Mouse (Mus musculus): ENCODE measurements around the gene Map3k7cl.

The Map3k7cl gene

DNA sequence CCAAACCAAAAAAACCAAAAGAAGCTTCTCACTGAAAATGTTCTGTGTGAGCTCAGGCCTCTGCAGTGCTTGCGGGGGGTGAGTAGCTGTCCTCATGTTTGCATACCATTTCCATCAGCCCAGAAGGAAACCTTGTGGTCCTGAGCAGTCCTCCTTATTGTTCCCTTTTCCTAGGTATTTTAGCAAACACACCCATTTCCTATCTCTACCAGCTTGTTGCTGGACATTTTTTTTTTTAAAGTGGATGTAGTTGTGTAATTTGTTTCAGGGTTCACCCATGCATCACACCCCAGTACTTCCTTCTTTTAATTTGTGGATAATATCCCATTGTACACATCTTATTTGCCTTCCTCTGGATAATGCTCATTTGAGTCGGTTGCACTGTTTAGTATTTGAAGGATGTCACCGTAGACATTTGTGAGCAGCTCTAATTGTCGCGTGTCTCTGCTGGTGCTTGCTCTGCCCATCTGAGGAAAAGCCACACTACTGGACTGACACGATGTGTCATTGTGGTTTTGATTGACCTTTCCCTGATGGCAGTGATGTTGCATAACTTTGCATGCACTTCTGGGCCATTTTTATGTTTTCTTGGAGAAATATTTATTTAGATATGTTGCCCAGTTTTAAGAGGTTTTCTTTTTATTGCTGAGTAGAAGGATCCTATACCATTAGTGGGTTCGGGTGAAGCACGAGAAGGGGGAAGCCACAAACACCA is 32.6 kb downstream of the Map3k7cl start:
- intact Hi-C loops (cut with DNase I) = no loop called here

DNA sequence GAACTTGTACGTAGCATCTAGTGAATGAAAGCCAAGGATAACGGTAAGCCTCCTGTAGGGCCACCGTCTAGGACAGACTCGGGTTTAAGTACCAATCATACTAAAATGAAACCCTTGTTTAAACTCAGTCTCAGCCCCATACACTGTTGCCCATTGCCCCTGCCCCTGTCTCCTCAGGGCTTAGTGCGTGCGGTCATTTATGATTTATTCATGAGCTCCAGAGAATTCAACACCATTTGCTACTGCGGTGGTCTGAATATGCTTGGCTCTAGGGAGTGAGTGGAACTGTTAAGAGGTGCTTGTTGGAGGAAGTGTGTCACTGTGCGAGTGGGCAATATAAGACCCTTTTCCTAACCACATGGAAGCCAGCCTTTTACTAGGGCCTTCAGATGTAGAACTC is 34.7 kb downstream of the Map3k7cl start:
- intact Hi-C loops (cut with DNase I) = no loop called here

DNA sequence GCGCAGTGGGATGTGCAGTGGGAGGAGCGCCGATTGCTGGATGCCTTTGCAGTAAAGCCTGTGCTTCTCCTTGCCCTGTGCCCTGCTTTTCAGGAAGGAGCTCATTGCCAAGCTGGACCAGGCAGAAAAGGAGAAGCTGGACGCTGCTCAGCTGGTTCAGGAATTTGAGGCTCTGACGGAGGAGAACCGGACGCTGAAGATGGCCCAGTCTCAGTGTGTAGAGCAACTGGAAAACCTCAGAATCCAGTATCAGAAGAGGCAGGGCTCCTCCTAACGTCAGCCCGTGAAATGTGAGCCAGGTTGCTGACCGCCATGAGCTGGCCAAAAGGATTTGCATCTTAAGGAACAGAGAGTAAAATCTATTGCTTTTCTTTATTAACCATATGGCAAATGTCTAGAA is 41.0 kb downstream of the Map3k7cl start:
- intact Hi-C loops (cut with DNase I) = no loop called here

DNA sequence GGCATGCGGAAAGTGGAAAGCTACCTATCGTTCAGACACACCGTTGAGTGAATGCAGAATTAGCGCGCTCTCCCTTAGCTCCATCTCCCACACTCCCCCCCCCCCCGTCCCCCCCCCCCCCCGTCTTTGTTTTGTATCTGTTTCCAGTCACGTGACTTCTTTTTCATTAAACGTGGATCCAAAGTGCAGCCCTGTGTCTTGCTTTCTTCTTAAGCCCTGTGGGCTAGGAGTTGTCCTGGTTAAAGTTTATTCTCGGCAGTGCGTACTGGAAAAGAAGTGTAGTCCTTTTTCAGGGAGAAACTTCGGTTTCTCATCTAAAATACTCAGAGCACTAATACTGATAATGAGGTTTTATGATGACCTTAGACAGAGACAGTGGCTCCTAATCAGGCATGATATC is 42.0 kb downstream of the Map3k7cl start:
- intact Hi-C loops (cut with DNase I) = loop anchor here (5.0 kb wide), 1 partner anchor 152 kb away; no protein-coding TSS in a partner anchor

DNA sequence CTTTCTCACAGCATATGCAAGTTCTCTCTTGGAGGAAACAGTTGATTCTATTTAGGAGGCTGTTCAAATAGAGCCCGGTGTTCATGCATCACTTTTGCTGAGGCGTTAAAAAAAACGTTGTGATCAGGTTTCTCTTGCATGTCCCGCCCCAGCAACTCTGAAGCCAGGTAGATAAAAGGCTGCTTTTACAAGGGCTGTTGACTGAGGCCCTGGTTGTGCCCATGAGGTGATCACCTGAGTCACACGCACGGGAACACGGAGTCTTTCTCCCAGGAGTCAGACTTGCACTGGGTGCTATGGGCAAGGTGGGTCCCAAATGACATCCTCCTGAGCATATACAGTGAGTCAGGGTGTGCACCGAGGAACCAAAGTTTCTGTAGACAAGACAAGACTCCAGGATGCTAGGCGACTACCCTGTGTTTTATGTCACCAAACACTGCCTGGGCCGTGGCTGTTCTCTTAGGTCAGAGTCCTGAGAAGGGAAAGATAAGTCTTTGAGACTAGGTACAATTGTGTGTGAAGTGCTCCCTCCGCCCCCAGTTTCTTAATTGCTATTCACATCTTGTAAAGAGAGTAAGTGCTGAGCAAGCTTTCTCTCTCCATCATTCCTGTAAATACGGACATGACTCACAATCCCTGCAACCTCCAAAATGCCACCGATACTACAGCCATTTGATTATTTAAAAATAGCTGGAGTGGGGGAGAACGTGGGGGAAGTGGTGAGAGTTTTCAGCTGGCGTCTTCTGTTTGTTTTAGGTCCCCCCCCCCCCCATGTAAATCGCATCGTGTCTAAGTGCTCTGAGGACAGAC is 49.8 kb downstream of the Map3k7cl start:
- intact Hi-C loops (cut with DNase I) = no loop called here

DNA sequence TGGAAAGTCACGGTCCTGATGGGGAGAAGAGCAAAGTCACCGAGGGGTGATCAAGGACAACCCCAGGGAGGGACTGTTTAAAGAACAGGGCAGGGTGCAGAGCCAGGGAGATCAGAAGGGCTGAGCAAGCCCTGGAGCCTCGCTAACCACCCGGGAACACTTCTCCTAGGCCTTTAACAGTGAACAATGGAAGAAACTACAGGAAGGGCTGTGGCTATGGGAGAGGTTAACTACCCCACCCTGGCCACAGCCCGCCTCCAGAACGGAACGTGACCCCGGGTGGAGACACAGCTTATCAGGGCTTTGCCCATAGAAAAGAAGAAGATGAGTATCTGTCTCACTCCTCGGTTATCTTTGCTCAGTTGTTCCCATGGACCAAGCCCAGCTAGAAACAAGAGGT is 50.9 kb downstream of the Map3k7cl start:
- intact Hi-C loops (cut with DNase I) = no loop called here

DNA sequence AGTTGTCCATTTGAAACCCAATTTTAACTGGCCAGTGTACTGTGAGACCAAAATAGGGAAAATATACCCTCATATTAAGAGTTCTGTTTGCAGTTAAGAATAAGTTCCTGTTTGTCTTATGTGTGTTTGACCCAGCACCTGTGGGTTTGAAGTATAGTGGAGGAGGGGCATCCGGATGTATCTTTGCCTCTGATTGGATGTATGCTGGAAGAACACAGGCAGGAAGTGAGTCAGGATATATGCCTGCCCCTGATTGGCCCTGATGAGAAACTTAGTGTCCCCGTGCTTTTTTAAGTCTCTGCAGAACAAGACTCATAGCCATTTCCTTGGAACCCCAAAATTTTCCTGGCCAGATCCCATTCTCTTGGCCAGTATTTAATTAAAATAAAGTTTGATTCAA is 51.8 kb downstream of the Map3k7cl start:
- intact Hi-C loops (cut with DNase I) = no loop called here

DNA sequence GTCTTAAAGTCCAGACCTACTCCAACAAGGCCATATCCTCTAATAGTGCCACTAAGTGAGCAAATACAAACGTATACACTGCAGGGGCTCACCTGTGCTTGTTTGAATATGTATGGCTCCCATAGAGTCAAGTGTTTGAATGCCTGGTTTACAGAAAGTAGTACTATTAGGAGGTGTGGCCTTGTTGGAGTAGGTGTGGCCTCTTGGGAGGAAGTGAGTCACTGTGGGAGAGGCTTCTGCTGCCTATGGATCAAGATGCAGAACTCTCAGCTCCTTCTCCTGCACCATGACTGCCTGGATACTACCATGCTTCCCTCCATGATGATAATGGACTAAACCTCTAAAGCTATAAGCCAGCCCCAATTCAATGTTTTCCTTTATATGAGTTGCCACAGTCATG is 54.3 kb downstream of the Map3k7cl start:
- intact Hi-C loops (cut with DNase I) = no loop called here

DNA sequence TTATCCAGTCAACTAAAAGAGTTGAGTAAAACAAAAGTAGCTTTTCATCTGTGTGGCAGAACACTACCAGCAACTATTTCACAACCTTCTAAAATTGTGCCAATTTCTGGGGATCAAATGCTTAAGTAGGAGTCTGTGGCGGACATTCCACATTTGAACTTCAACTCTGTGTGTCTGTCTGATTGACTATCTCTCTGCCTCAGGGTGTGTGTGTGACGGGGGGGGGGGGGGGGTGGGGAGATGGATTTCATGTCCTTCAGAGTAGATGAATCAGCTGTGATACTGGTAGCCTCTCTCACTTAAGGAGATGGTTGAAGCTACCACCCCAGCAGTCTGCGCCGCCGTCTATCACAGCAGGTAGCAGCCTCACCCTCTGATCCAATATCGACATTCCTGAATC is 54.8 kb downstream of the Map3k7cl start:
- intact Hi-C loops (cut with DNase I) = no loop called here

DNA sequence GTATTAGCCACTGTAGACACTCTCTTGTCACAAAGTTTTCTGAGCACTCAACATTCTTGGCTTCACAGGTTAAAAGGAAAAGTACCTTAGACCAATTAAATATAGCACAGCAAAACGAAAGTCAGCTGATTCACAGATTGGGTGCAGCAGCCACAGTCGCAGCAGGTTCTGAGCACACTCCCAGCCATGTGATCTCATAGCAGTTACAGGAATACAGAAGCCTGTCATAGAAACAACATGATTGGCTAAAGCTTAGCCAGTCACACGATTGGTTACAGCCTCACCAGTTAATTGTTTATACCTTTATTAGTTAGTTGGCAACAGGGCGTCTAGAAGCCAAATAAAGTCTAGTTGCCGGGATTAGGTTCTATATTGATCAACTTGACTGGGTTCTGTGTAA is 57.0 kb downstream of the Map3k7cl start:
- intact Hi-C loops (cut with DNase I) = no loop called here

DNA sequence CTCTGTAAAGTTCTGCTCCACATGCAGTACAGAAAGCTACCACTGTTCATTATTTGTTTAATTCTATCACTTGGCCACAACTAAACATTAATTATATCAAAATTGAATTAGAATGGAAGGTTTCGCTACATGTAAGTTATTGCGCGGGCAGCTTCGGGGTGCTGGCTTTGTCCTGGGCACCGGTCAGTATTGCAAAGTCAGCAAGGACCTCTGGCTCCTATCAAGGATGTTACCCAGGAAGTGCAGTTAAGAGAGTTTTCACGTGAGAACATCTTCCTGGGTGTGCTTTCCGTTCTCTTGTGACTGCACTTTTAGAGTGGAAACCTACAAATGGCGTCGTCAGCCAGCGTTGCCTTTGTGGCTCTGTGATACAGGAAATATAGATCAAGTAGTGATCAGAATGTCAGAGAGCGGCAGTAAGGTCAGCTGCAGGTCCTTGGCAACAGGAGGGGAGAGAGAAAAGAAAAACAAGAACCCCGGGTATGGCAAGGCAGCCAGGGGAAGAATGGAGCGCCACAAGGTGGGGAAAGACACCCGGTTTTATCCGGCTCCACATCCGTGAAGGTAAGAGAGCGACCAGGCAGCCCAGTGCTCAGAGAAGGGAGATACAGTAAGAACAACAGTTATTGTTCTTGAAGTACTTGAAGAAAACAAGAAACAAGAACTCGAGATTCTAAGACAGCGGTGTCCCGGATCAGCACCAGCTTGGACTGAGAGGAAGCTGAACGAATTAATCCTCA is 57.6 kb downstream of the Map3k7cl start:
- intact Hi-C loops (cut with DNase I) = no loop called here

DNA sequence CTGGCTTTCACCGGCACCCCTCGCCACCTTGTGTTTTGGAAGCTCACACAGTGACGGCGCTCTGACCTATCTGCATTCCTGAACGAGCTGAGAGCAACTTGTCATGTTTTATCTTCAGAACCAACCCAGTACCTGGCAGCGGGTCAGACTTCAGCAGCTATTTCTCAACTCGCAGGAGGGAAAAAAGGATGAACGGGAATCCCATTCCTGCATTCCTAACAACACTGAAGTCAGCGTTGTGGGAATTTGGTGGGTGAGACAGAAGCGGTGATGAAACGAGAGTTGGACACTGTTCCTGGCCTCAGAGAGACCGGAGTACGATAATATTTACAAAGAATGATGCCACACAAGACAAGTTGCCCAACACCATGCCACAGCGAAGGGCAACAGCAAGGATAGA is 58.3 kb downstream of the Map3k7cl start:
- intact Hi-C loops (cut with DNase I) = no loop called here

DNA sequence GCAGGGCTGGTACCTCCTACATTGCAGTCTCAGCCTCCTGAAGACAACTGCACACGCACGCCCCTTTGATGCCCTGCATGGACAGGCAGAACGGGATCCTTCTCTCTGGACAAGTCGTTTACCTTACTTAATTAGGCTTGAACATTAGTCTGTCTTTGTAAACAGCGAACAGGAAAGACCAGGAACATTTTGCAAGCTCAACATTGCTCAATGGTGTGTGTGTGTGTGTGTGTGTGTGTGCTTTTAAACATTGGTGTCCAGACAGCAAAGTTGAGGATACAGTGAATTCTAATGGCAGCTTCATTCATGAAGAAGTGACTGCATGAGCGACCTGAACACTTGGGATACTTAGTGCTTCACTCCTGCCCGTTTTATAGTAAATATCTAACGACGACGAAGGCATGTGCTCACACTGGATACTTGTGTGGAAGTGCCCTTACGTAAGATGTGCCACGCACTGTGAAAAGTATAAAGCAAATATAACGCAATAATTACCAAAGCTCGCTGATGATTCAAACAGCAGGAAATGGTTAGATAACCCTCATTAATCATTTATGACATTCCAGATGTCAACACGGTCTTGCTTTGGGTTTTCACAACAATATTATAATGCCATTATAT is 59.2 kb downstream of the Map3k7cl start:
- intact Hi-C loops (cut with DNase I) = no loop called here

DNA sequence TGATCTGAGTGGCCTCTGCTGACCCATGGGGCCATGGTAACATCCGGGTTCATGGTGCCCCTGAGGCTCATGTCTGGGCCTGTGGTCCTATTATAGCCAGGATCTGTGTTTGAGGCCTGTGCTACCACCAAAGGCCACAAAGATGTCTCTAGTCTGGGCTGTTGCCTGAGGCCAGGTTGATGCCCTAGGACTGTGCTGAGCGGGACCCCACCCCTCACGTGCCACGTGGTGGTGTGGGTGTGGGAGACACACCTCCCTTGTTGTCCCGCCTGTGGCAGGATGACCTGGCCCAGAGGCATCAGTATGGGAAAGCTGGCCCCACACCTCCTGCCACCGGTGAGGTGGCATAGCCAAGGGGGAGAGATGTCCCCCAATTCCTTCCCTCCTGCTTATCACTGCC is 64.2 kb downstream of the Map3k7cl start:
- intact Hi-C loops (cut with DNase I) = no loop called here

DNA sequence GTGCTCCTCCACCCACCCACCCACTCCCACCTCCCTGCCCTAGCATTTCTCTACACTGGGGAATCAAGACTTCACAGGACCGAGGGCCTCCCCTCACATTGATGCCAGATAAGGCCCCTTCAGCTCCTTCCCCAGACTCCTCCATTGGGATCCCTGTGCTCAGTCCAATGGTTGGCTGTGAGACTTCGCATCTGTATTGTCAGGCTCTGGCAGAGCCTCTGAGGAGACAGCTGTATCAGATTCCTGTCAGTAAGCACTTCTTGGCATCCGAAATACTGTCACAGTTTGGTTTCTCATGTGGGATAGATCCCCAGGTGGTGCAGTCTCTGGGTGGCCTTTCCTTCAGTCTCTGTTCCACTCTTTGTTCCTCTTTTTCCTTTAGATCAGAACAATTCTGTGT is 68.1 kb downstream of the Map3k7cl start:
- intact Hi-C loops (cut with DNase I) = no loop called here

DNA sequence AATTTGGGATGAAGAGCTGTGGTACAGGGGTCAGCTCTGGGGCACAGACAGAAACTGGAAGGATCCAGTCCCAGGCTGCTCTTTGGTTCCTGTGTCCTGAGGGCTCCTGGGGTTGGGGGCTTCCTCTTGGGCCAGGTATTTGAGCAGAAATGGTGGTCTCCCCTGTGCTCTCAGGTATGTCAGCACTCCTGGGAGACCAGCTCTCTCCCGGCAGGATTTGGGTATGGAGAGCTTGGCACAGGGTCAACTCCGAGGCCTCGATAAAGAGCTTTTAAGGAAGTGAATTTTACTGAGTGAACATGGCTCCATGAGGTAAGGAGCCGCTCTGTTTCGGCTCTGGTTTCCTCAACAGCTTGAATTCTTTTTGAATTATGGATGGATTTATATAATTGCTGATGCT is 70.8 kb downstream of the Map3k7cl start:
- intact Hi-C loops (cut with DNase I) = no loop called here

DNA sequence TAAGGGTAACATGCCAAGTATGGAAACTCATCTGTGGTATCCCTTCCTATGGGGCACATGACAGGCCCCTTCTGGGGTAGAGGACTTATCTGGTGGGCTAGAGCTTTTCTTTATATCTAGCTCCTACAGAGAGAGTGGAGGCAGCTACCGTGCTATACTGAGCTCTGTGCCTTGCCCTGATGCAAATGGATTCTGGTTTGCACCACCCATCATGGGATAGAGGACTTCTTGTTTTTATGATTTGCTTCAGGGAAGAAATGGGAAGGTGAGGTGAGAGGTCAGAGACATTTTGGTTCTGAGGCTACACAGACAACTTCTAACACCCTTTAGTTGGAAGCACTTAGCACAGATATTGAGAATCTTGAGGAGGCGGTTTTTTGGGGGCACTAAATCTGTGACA is 71.8 kb downstream of the Map3k7cl start:
- intact Hi-C loops (cut with DNase I) = no loop called here

DNA sequence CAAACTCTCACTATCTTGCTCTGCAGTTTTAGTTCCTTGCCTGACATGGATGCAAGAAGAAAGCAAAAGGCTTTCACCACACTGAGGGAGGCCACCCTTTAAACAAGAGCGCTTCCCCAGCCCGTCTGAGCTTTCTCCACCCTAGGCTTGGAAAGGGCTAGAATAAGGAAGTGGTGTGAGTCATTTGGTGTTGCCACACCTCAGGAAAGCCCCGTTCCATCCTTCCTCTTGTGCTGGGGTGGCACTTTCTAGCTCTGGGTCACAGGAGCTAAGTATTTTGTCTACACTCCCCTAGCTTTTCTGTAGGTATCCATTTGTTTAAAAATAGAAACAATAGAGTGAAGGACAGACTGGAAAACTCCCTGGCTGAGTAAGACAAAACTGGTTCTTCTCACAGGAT is 72.2 kb downstream of the Map3k7cl start:
- intact Hi-C loops (cut with DNase I) = no loop called here

DNA sequence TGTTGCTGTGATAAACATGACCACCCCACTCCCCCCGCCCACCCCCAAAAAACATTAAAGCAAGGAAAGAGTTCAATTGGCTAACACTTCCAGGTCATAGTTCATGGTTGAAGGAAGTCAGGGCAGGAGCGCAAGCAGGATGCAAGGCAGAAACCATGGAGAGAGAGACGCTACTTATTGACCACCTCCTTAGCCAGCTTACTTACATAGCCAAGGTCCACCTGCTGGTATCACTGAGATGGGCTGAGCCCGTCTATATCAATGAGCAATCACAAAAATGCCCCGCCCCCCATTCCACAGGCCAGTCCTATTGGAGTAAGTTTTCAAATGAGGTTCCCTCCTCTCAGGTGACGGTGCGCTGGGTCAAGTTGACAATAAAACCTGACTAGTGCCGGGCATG is 72.7 kb downstream of the Map3k7cl start:
- intact Hi-C loops (cut with DNase I) = no loop called here

DNA sequence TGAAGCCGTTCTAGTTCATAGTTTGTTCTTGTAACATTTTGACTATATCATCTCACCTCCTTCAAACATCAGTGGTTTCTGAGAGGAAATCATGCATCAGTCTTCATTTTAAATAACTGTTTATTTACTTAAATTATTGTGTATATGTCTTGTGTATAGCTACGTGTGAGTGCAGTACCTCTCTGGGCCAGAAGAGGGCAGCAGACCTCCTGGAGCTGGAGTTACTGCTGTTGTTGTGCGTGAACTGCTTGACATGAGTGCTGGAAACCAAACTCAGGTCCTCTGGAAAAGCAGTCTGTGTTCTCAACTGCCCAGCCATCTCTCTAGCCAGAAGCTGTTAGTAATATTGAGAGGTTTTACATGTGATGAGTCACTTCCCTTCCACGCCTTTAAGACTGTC is 73.6 kb downstream of the Map3k7cl start:
- intact Hi-C loops (cut with DNase I) = no loop called here

DNA sequence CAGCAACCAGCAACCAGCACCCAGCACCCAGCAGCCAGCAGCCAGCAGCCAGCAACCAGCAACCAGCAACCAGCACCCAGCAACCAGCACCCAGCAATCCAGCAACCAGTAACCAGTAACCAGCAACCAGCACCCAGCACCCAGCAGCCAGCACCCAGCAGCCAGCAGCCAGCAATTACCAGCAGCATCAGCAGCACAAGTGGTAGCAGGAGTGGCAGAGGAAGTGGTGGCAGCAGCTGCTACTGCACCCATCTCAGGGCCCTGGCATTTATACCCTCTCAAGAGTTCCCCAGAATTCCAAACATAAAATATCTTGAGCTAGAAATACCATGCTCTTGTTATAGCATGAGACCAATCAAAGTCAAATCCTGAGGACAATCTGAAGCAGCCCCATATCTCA is 81.6 kb downstream of the Map3k7cl start:
- intact Hi-C loops (cut with DNase I) = no loop called here

DNA sequence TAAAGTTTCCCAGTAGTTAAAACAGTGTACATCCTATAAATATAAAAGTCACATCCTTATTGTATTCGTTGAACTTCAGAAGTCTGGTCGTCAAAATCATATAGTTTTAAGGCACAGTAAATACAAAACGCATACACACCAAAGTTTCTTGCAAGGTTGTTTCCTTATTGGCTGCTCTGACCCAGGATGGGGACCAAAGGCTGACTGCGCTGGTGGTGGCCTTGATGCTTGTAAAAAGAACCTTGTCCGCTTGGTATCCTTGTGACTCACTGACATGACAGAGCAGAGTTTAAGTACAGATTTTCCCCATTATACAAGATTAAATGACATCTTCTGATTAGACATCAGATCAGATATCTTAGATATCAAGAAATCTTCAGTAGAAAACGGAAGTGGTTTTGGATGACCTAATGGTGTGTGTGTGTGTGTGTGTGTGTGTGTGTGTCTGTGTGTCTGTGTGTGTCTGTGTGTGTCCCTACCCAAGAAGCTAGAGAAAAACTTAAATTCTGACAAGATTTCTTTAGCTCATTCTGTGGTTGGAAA is 82.2 kb downstream of the Map3k7cl start:
- intact Hi-C loops (cut with DNase I) = no loop called here
